Mouse (Mus musculus): ENCODE measurements around the gene Olfr1271. TPM values are rescaled to one million over a fixed set of nuclear protein-coding genes. Genes with fewer than 3 reads are reported as not detected.
"Not testable (repeated sequence)": the region's sequence is repeated elsewhere in the genome, so short reads cannot be mapped to it uniquely, and the experiment has no call there.

Olfr1271 gene
- total RNA-seq (2021): not detected
- long read RNA-seq, experiment 1: 0 reads
- long read RNA-seq, experiment 2: 0 reads

GRCm38 (mm10) chr2:90270932-90271331 lies at the start of gene Olfr1271:
Gene Olfr1271 (minus strand): TSS chr2:90271032.
- intact Hi-C loops (cut with DNase I): no loop called here
- no peak for DNase-seq (ENCODE audit: extremely low spot score in 1 of 2, low spot score in 2 of 2)
- H3K27ac ChIP-seq: no peak within 1 kb of the TSS
- TF ChIP-seq CTCF (IDR thresholded peaks at IDR 0.05): no peak
- H3K4me3 ChIP-seq: no peak within 1 kb of the TSS

DNA sequence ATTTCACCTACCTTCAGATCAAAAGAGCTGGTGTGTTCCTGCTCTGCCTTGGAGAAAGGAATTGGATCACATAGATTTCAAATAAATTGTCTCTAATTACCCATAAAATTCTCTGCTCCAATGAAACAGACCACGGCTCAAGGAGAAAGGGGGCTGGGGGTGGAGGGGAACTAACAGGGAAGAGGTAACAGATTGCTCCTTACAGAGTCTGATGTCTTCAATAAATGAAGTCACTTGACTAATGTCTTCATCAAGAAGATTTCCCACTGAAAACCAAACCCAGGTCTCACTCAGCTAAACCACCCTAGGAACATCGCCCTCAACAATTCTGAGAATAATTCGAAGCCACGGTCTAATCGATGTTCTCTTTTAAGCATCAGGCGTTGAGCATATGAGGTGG lies 21.9 kb upstream of the Olfr1271 start, which contains the start of gene Olfr1272:
Gene Olfr1272 (minus strand): TSS at position 101 of the 400 bp plus-strand sequence.
- intact Hi-C loops (cut with DNase I): no loop called here
- no peak for DNase-seq (ENCODE audit: extremely low spot score in 1 of 2, low spot score in 2 of 2)
- no peak for TF ChIP-seq CTCF (IDR thresholded peaks at IDR 0.05)
- Histone ChIP-seq H3K27ac (no peak within 1 kb of the TSS), H3K4me3 (no peak within 1 kb of the TSS)

DNA sequence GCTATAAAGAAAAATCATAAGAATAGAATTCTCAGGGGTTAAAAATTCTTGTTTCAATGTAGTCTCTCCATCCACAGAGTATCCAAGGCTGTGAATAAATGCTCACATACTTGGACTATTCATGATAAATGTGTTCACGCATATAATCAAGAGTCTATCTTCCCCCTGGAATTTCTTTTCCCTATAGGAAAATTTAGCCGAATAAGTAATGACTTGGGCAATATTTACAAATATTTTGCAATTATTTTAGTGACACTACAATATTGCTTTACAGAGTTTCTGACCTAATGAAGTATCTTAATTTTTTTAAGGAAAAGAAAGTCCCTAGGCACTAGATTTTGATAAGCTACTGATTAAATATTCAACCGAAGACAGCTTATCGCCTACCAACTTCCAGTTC lies 13.3 kb downstream of the Olfr1271 start, which contains the start of gene Olfr142:
Gene Olfr142 (minus strand): TSS at position 101 of the 400 bp plus-strand sequence.
- intact Hi-C loops (cut with DNase I): no loop called here
- DNase-seq (ENCODE audit: extremely low spot score in 1 of 2, low spot score in 2 of 2): no peak
- no peak within 1 kb of the TSS for H3K4me3 ChIP-seq
- no peak within 1 kb of the TSS for H3K27ac ChIP-seq
- TF ChIP-seq CTCF (IDR thresholded peaks at IDR 0.05): no peak

DNA sequence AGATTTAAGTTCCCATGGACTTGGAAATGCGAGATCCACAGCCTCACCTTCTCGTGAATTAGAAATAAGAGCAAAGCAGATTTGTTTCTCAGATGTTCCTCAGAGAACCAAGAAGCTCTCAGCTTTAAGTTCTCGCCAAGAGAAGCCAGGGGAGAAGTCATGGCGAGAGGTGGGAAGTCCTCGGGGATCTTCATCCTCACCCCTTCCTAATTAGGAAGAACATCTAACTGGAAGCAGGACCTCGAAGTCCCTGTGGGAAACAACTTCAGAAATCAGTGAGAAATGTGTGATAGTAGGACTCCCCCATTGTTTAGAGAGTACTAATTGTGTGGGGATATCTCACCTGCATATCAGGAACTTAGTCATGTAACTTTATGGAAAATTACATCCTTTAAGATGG lies 46.4 kb downstream of the Olfr1271 start, which contains the start of gene Olfr1506:
Gene Olfr1506 (minus strand): TSS at position 101 of the 400 bp plus-strand sequence.
- DNase-seq (ENCODE audit: extremely low spot score in 1 of 2, low spot score in 2 of 2); intact Hi-C loops (cut with DNase I); H3K27ac ChIP-seq; H3K4me3 ChIP-seq: not testable (repeated sequence)

Other genes starting within 250 kb of the Olfr1271 start
- not detected for gene Olfr1264, start 245.5 kb downstream of the Olfr1271 start, total RNA-seq (2021)
- gene Olfr1265, start 235.7 kb downstream of the Olfr1271 start, total RNA-seq (2021): not detected
- not detected for gene Olfr140, start 207.4 kb downstream of the Olfr1271 start, total RNA-seq (2021)
- not detected for gene Olfr1269, start 149.6 kb downstream of the Olfr1271 start, total RNA-seq (2021)
- not detected for gene Olfr32, start 128.7 kb downstream of the Olfr1271 start, total RNA-seq (2021)
- not detected for gene Olfr1270, start 117.9 kb downstream of the Olfr1271 start, total RNA-seq (2021)
- gene Olfr1506, start 46.5 kb downstream of the Olfr1271 start, total RNA-seq (2021): under 1 TPM; 0.14 TPM
- gene Olfr142, start 13.4 kb downstream of the Olfr1271 start, total RNA-seq (2021): not detected
- not detected for gene Olfr1272, start 21.8 kb upstream of the Olfr1271 start, total RNA-seq (2021)
- gene Gm13769, start 51.2 kb upstream of the Olfr1271 start, total RNA-seq (2021): under 1 TPM in 1 of 2 experiments, not detected in 1; 0.18 TPM
- gene Olfr1274-ps, start 127.7 kb upstream of the Olfr1271 start, total RNA-seq (2021): not detected